Mouse (Mus musculus): ENCODE data around the gene Casr.
A peak's percentile ranks its signal among the peaks of the same experiment; 100 is the strongest.

Casr gene

GRCm38 (mm10) chr16:36561386-36562338 lies at the start of gene Casr:
TSS of gene Casr (minus strand) at chr16:36562141.
- no peak for DNase-seq (ENCODE audit: low spot score)

GRCm38 (mm10) chr16:36602632-36603031 lies 40.7 kb upstream of the Casr start:
- DNase-seq (ENCODE audit: low spot score): peak; percentile 8

- DNase-seq (ENCODE audit: low spot score): peak; percentile 33
Measured at GRCm38 (mm10) chr16:36598265-36598664, 36.3 kb upstream of the Casr start.

- DNase-seq (ENCODE audit: low spot score): no peak
Measured at GRCm38 (mm10) chr16:36596671-36597410, 34.9 kb upstream of the Casr start.

- no peak for DNase-seq (ENCODE audit: low spot score)
Measured at GRCm38 (mm10) chr16:36589898-36590297, 28.0 kb upstream of the Casr start.

GRCm38 (mm10) chr16:36587971-36588370 lies 26.0 kb upstream of the Casr start:
- DNase-seq (ENCODE audit: low spot score): peak; percentile 61

GRCm38 (mm10) chr16:36582073-36582472 lies 20.1 kb upstream of the Casr start:
- no peak for DNase-seq (ENCODE audit: low spot score)

GRCm38 (mm10) chr16:36571942-36572341 lies 10.0 kb upstream of the Casr start:
- DNase-seq (ENCODE audit: low spot score): no peak

GRCm38 (mm10) chr16:36559573-36559972 lies 2.4 kb downstream of the Casr start:
- no peak for DNase-seq (ENCODE audit: low spot score)

GRCm38 (mm10) chr16:36555672-36556165 lies 6.2 kb downstream of the Casr start:
- no peak for DNase-seq (ENCODE audit: low spot score)

GRCm38 (mm10) chr16:36553624-36554023 lies 8.3 kb downstream of the Casr start:
- DNase-seq (ENCODE audit: low spot score): no peak

GRCm38 (mm10) chr16:36545333-36545732 lies 16.6 kb downstream of the Casr start:
- DNase-seq (ENCODE audit: low spot score): no peak

GRCm38 (mm10) chr16:36543091-36543490 lies 18.9 kb downstream of the Casr start:
- no peak for DNase-seq (ENCODE audit: low spot score)

GRCm38 (mm10) chr16:36540834-36541233 lies 21.1 kb downstream of the Casr start:
- DNase-seq (ENCODE audit: low spot score): no peak

GRCm38 (mm10) chr16:36532981-36533687 lies 28.8 kb downstream of the Casr start:
- DNase-seq (ENCODE audit: low spot score): no peak

- DNase-seq (ENCODE audit: low spot score): no peak
Measured at GRCm38 (mm10) chr16:36532046-36532445, 29.9 kb downstream of the Casr start.

- no peak for DNase-seq (ENCODE audit: low spot score)
Measured at GRCm38 (mm10) chr16:36531630-36532029, 30.3 kb downstream of the Casr start.

GRCm38 (mm10) chr16:36530566-36531552 lies 31.1 kb downstream of the Casr start:
- DNase-seq (ENCODE audit: low spot score): no peak

GRCm38 (mm10) chr16:36528822-36529221 lies 33.1 kb downstream of the Casr start:
- no peak for DNase-seq (ENCODE audit: low spot score)

GRCm38 (mm10) chr16:36526596-36527282 lies 35.2 kb downstream of the Casr start:
- no peak for DNase-seq (ENCODE audit: low spot score)

Data from T-cell, adult 2 months (primary cell).